Mouse (Mus musculus): ENCODE measurements around the gene Srsf9. TPM values are rescaled to one million over a fixed set of nuclear protein-coding genes. Genes with fewer than 3 reads are reported as not detected.

Srsf9 gene
- polyA plus RNA-seq (2015; fragmentation: Nextera tagmentation; extraction: Ambion mirVana): 101 and 175 TPM in 2 replicates

DNA sequence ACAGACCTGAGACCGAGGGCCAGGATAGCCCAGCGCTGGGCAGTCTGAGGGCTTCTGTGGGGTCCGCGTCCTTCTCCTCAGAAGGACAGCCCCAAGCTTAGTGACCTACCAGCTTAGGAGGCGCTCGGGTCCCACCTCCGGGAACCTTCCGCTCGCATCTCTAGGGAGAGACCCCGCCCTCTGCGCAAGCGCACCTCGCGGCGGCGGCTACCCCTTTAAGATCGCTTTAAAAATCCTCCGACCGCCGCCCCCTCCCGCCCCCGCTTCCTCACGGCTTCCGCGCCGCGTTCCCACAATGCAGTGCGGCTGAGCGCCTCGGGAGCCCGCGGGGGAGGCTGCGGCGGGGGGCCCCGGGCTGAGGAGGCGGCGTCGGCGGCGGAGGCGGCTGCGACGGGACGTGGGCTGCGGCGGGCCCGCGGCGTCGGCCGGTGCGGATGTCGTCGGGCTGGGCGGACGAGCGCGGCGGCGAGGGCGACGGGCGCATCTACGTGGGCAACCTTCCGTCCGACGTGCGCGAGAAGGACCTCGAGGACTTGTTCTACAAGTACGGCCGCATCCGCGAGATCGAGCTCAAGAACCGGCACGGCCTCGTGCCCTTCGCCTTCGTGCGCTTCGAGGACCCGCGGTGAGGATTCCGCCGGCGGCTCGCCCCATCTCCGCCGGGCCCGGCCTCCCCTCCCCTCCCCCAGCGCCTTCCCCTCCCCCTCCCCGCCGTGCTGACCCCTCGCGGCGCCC, at the start of gene Srsf9:
Srsf9 (plus strand) TSS at position 303 of the 735 bp plus-strand sequence.

DNA sequence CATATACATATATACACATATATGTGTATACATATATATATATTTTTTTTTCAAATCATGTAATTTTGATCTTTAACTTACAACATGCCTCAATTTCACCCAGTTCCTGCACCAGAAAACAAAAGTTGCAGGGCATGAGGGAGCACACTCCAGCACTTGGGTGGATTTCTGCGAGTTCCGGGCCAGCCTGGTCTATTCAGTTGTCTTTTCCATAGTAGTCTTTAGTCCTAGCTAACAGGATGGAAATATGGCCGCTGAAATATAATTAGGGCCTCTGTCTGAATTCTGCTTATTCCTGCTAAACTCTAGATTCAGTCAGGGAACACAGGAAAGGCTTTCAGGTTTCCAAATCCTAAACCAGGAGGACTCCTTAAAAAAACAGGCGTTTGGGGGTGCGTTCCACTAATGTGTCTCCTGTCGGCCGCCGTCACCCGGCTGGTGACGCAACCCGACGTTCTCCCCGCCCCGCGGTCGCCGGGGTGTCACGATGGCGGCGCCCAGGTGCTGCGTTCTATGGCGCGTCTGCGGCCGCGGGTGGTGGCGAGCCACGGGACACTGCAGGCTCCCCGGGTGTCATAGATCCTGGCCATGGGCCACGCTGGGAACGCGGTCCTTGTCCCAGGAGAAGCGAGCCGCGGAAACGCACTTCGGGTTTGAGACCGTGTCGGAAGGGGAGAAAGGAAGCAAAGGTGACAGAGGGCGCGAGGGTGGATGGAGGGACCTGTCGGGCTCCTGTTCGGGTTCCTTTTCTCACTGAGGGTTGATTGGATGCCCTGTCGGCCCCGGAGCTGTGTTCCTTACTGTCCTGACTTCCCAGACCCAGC, 47.5 kb upstream of the Srsf9 start, which contains the start of gene Coq5:
Coq5 (plus strand) TSS at position 441 of the 824 bp plus-strand sequence.

DNA sequence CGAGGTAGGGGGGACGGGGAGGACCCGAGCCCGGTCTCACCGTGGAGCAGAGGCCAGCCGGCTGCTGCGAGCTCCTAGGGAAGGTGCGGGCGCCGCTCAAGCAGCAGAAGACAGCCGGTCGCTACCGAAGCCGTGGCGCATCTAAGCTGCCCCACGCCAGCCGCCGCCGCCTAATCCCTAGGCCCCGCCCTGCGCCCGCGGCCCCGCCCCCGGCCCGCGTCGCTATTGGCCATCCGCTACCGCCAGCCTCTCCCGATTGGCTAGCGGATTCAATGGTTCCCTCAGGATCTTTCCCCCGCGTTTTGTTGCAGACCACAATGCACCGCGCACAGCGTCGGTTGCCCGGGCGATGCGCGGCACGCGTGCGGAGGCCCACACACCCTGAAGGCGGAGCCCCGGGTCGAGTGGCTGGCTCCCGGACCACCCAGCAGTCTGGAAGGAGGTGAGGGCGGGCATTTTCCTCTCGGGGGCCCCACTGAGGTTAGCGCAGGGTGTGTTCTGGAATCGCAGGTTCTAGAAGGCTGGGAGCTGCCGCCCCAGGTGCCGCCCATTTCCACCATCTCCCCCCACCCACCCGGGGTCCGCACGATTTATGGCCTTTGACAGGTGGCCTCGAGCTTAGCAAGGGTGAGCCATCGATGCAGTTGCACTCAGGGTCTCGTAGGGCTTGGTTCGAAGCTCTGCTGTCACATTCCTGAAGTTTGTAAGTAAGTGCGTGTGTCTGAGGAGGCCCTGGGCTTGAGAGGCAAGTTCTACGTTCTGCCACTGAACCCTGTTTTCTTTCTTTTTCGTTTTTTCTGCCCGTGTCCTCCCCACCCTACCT, 26.0 kb upstream of the Srsf9 start, which contains the start of gene Dynll1:
Dynll1 (minus strand) TSS at position 208 of the 823 bp plus-strand sequence.

DNA sequence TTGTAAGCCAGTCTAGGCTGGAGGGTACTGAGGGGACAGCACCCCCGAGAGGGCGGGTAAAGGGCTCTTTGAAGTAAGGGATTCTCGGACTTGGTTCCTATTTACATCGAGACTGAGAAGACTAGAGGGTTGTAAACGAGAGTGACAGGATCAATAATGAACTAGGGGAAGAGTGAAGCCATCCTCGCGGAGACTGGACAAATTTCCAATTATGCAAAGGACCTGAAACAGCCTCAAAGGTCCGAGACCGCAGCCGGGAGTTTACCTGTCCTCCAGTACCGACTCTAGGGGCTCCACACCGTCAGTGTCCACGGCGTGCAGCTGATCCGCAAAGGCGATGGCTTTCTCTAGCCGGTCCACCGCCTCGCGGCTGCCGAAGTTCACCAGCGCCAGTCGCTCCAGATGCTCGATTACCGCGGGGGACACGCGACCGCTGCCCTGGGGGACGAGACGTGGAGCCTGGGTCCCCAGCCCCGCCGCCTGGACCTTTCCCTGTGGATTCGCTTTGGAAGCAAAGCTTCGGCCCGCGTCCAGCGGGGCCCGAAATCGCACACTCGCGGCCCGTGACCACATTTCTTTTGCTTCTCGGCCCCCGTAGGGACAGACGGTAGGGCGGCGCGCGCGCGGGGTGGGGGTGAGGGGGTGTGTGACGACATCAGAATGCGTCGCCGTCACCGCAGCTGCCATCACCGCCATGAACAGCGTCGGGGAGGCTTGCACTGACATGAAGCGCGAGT, 13.8 kb downstream of the Srsf9 start, which contains the start of the genes Gatc and Triap1:
Gatc (minus strand) TSS at position 602 of the 737 bp plus-strand sequence.
Triap1 (plus strand) TSS at position 649 of the 737 bp plus-strand sequence.

GRCm38 (mm10) chr5:115348546-115349224, 21.7 kb downstream of the Srsf9 start, which contains the start of gene Cox6a1:
Gene Cox6a1 (minus strand): TSS chr5:115348981.

Other genes with a start within 250 kb of the Srsf9 start
- 14.9 and 15.3 TPM in 2 replicates for gene Gm10401, start 228.9 kb upstream of the Srsf9 start, polyA plus RNA-seq (2015; fragmentation: Nextera tagmentation; extraction: Ambion mirVana)
- gene Acads, start 207.8 kb upstream of the Srsf9 start, polyA plus RNA-seq (2015; fragmentation: Nextera tagmentation; extraction: Ambion mirVana): 108 and 204 TPM in 2 replicates
- 19.7 and 22.9 TPM in 2 replicates for gene Unc119b, start 192.2 kb upstream of the Srsf9 start, polyA plus RNA-seq (2015; fragmentation: Nextera tagmentation; extraction: Ambion mirVana)
- 44.5 and 51.0 TPM in 2 replicates for gene Mlec, start 169.0 kb upstream of the Srsf9 start, polyA plus RNA-seq (2015; fragmentation: Nextera tagmentation; extraction: Ambion mirVana)
- gene Cabp1, start 132.8 kb upstream of the Srsf9 start, polyA plus RNA-seq (2015; fragmentation: Nextera tagmentation; extraction: Ambion mirVana): 1.2 and 2.4 TPM in 2 replicates
- gene Pop5, start 91.3 kb upstream of the Srsf9 start, polyA plus RNA-seq (2015; fragmentation: Nextera tagmentation; extraction: Ambion mirVana): 122 and 162 TPM in 2 replicates
- gene Rnf10, start 54.3 kb upstream of the Srsf9 start, polyA plus RNA-seq (2015; fragmentation: Nextera tagmentation; extraction: Ambion mirVana): 98.7 and 129 TPM in 2 replicates
- 28.4 and 38.6 TPM in 2 replicates for gene Coq5, start 47.5 kb upstream of the Srsf9 start, polyA plus RNA-seq (2015; fragmentation: Nextera tagmentation; extraction: Ambion mirVana)
- 875 and 948 TPM in 2 replicates for gene Dynll1, start 26.2 kb upstream of the Srsf9 start, polyA plus RNA-seq (2015; fragmentation: Nextera tagmentation; extraction: Ambion mirVana)
- gene Gatc, start 14.0 kb downstream of the Srsf9 start, polyA plus RNA-seq (2015; fragmentation: Nextera tagmentation; extraction: Ambion mirVana): 24.1 and 24.3 TPM in 2 replicates
- gene Triap1, start 14.0 kb downstream of the Srsf9 start, polyA plus RNA-seq (2015; fragmentation: Nextera tagmentation; extraction: Ambion mirVana): 79.9 and 81.5 TPM in 2 replicates
- gene Cox6a1, start 21.8 kb downstream of the Srsf9 start, polyA plus RNA-seq (2015; fragmentation: Nextera tagmentation; extraction: Ambion mirVana): 1,163 and 1,602 TPM in 2 replicates
- 7.9 and 8.3 TPM in 2 replicates for gene Msi1, start 102.4 kb downstream of the Srsf9 start, polyA plus RNA-seq (2015; fragmentation: Nextera tagmentation; extraction: Ambion mirVana)
- gene Pla2g1b, start 139.1 kb downstream of the Srsf9 start, polyA plus RNA-seq (2015; fragmentation: Nextera tagmentation; extraction: Ambion mirVana): 1.2 and 1.7 TPM in 2 replicates
- 20.8 and 33.9 TPM in 2 replicates for gene Sirt4, start 157.5 kb downstream of the Srsf9 start, polyA plus RNA-seq (2015; fragmentation: Nextera tagmentation; extraction: Ambion mirVana)
- gene Pxn, start 179.5 kb downstream of the Srsf9 start, polyA plus RNA-seq (2015; fragmentation: Nextera tagmentation; extraction: Ambion mirVana): 21.9 and 26.2 TPM in 2 replicates
- 991 and 1,032 TPM in 2 replicates for gene Rplp0, start 232.3 kb downstream of the Srsf9 start, polyA plus RNA-seq (2015; fragmentation: Nextera tagmentation; extraction: Ambion mirVana)
- 12.0 and 17.6 TPM in 2 replicates for gene Gcn1l1, start 238.1 kb downstream of the Srsf9 start, polyA plus RNA-seq (2015; fragmentation: Nextera tagmentation; extraction: Ambion mirVana)

All from adrenal gland, postnatal 0 days (tissue).